Mouse (Mus musculus) layer of hippocampus, adult 8-10 months (tissue): ENCODE results near the gene Grhl3. TPM values are rescaled to one million over a fixed set of nuclear protein-coding genes. Genes with fewer than 3 reads are reported as not detected.

ENCODE experiments used
- DNase-seq, 2 experiments: peaks; one replicate each; pipeline ENCODE4 v3.0.0; 2022; ENCODE audit warnings: low spot score in 2 of 2
- total RNA-seq, 4 experiments: library from RNA; stranded (reverse); gene quantifications; 2 replicates each; pipeline ENCODE4 v1.2.4; 2022

The Grhl3 gene
- total RNA-seq, 4 experiments from 2014 or later: 0.52 to 1.3 (median 1.2) TPM

- DNase-seq: no peak
Measured at GRCm38 (mm10) chr4:135575365-135576140, 2.1 kb upstream of the Grhl3 start.

- DNase-seq: no peak
Measured at GRCm38 (mm10) chr4:135572276-135572675, 1.2 kb downstream of the Grhl3 start.

DNA sequence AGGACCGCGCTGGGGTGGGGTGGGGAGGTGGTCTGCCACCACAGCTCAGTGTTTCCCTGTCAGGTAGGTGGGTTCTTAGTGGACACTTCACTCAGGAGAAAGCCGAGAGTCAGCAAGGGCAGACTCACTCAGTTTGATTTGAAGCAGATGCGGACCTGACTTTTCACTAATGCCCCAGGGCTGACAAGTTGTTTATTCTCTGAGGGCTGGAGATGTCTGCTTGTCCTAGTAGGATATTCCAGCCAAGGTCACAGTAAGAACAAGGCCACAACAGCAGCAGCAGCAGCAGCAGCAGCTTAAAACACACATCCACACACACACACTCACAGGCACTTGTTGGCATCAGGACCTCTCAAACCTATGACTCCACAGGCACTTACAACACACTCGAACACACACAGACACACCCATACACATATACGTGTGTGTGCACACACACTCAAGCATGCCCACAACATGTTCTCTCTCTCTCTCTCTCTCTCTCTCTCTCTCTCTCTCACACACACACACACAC, 2.3 kb downstream of the Grhl3 start:
- DNase-seq: no peak

GRCm38 (mm10) chr4:135570152-135571036, 3.0 kb downstream of the Grhl3 start:
- no peak for DNase-seq

- no peak for DNase-seq
Measured at GRCm38 (mm10) chr4:135569201-135569600, 4.2 kb downstream of the Grhl3 start.

GRCm38 (mm10) chr4:135567484-135567883, 5.9 kb downstream of the Grhl3 start:
- DNase-seq: no peak

GRCm38 (mm10) chr4:135567042-135567441, 6.4 kb downstream of the Grhl3 start:
- no peak for DNase-seq

GRCm38 (mm10) chr4:135565400-135565799, 8.0 kb downstream of the Grhl3 start:
- DNase-seq: no peak

DNA sequence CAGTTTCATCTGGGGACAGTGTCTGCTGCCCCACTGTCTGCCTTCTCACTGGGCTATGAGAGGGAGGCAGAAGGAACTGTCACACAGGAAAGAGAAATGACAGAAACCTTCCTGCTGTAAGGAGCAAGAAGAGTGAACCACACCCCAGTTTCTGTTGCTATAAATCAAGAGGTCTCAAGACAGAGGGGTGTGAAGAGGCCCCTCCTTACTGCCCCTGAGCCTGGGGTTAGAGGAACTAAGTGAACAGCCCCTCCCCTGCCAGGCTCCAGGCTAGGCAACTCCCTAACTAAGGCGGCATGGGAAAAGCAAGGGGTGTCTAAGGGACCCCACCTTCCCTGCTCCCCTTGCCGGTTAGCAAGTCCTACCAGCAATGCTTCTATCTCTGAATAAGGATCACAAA, 9.6 kb downstream of the Grhl3 start:
- DNase-seq: no peak

DNA sequence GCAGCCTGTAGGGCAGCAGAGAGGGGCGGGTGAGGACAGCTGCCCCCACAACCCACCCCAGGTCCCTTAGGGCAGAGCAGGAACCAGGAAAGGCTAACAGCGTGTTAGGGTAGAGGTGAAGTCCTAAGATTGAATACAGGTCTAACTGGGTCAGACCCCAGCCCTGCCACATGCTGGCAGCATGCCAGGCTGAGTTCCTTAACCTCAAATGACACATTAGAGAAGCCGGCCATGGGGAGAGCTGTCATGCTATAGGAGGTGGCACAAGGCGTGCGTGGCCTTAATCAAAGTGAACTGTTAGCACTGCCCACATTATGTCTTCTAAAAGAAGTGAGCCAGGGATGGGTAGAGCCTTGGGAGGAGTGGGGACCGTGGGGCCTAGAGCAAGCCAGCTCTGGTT, 24.1 kb downstream of the Grhl3 start:
- no peak for DNase-seq

GRCm38 (mm10) chr4:135548521-135549077, 24.8 kb downstream of the Grhl3 start:
- DNase-seq: no peak

DNA sequence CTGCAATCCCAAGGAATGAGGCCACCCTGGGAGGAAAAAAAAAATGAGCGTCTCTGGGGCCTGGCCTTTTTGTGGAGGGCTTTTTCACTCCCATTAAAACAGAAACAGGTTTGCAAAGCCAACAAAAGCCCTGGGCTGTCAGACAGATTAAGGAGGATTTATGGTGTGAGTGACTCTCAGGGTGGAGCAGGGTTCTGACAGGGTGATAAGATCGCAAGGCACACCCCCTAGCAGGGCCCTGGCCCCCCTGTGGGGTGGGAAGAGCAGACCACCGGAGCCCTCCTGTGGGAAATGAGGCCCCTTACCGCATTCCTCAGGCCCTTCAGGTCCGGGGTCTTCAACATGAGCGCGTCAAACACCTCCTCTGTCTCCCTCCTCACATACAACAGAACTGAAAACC, 25.3 kb downstream of the Grhl3 start:
- no peak for DNase-seq

DNA sequence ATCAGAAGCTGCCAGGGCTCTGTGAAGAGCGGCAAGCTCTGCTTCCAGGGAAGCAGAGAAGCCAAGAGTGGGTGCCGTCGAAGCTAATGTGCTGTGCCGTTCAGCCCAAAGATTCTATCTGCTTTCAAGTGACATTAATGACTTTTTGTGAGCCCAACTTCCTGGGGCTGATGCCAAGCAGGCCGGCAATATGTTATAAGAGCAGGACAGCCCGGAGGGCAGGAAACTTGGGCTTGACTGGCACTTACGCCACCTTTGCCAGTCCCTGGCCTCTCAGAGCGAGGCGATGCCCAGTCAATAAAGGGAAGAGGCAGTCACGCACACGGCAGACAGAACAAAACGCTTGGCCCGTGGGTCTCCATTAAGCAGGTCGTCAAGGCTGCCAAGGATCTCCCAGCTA, 25.9 kb downstream of the Grhl3 start:
- no peak for DNase-seq

- DNase-seq: no peak
Measured at GRCm38 (mm10) chr4:135546793-135547192, 26.6 kb downstream of the Grhl3 start.

DNA sequence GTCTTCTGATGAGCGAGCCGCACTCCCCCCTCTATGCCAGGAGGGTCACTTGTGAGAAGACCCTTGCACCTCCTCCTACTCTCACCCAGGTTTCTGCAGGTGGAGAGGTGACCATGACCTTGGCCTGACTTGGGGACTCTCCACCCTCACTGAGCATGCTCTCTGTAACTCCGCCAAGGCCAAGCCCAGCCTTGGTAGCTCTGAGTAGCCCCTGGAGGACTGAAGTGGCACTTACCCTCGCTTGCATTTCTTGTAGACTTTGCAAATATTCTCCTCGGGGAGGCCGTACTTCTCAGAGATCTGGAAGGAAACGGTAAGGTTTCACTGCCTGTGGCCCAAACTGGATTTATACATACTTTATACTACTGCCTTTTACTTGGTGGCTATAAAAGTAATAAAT, 27.4 kb downstream of the Grhl3 start:
- DNase-seq: no peak

GRCm38 (mm10) chr4:135545080-135545511, 28.3 kb downstream of the Grhl3 start:
- no peak for DNase-seq

DNA sequence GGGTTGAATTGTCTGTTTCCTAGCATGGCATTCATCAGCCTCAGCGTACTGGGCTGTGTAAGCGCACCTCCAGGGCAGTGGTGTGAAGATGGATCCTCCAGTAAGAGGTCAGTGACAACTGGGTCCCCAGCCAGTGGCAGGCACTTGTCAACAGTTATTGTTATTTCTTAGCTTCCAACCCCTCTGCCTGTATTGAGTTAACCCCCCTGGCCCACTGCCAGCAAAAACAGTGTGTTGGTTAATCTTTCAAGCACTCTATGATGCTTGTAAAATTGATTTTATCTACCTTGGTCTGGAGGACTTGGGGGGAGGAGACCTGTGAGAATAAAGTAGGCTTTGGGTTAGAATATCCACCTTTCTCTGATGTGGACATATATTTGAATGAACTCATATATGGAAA, 29.1 kb downstream of the Grhl3 start:
- DNase-seq: no peak

GRCm38 (mm10) chr4:135540057-135540456, 33.4 kb downstream of the Grhl3 start:
- DNase-seq: no peak

GRCm38 (mm10) chr4:135539056-135539455, 34.4 kb downstream of the Grhl3 start:
- DNase-seq: no peak

DNA sequence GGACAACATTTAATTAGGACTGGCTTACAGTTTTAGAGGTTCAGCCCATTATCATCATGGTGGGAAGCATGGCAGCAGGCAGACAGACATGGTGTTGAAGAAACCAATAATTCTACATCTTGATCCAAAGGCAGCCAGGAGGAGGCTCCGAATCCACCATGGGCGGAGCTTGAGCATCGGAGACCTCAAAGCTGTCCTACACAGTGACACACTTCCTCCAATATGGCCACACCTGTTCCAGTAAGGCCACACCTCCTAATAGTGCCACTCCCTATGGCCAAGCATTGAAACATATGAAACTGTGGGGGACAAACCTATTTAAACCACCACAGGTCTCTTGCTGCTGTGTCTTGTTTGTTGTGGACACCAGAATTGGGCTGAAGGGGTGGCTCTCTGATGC, 38.4 kb downstream of the Grhl3 start:
- DNase-seq: no peak

DNA sequence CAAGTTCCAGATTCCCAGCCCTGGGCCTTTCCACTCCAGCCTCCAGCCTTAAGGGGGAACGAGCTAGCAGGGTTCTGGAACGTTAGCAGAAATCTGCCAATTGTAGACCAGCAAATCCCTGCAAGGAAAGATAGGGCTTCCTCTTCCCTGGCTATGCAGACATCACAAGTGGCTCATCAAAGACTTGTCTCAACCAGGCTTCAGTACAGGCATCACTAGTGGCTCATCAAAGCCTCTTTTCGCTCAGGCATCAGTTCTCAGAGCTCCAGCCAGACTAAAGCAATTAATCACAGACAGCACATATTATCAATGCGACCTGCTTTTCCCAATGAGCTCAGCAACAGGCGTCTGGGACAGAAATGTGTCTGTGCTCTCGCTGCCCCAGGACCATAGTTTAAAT, 40.4 kb downstream of the Grhl3 start:
- DNase-seq: no peak
